Mouse (Mus musculus) kidney, postnatal 14 days (tissue): ENCODE results near the gene Cbl.
A peak's percentile ranks its signal among the peaks of the same experiment; 100 is the strongest.

Experiments
- DNase-seq: peaks from one replicate; pipeline ENCODE4 v3.0.0; 2022; ENCODE audit warnings: mixed read lengths

Gene Cbl

GRCm38 (mm10) chr9:44239447-44239846, 5.6 kb upstream of the Cbl start:
- peak; percentile 62 for DNase-seq

GRCm38 (mm10) chr9:44238501-44239190, 4.8 kb upstream of the Cbl start:
- DNase-seq: no peak

- DNase-seq: no peak
Measured at GRCm38 (mm10) chr9:44237128-44237527, 3.3 kb upstream of the Cbl start.

GRCm38 (mm10) chr9:44236601-44237000, 2.8 kb upstream of the Cbl start:
- no peak for DNase-seq

- DNase-seq: peak; percentile 66
Measured at GRCm38 (mm10) chr9:44234479-44235427, 904 bp upstream of the Cbl start.

- DNase-seq: no peak
Measured at GRCm38 (mm10) chr9:44233021-44233801, 638 bp downstream of the Cbl start.

GRCm38 (mm10) chr9:44231609-44232008, 2.2 kb downstream of the Cbl start:
- no peak for DNase-seq

GRCm38 (mm10) chr9:44225993-44226392, 7.9 kb downstream of the Cbl start:
- DNase-seq: no peak

- DNase-seq: no peak
Measured at GRCm38 (mm10) chr9:44213538-44213937, 20.3 kb downstream of the Cbl start.

GRCm38 (mm10) chr9:44212406-44212805, 21.4 kb downstream of the Cbl start:
- no peak for DNase-seq

- DNase-seq: no peak
Measured at GRCm38 (mm10) chr9:44209416-44209815, 24.4 kb downstream of the Cbl start.

- DNase-seq: no peak
Measured at GRCm38 (mm10) chr9:44207840-44208239, 26.0 kb downstream of the Cbl start.

GRCm38 (mm10) chr9:44200458-44200857, 33.4 kb downstream of the Cbl start:
- no peak for DNase-seq

GRCm38 (mm10) chr9:44199580-44199979, 34.3 kb downstream of the Cbl start:
- peak; percentile 26 for DNase-seq

- DNase-seq: no peak
Measured at GRCm38 (mm10) chr9:44199166-44199565, 34.7 kb downstream of the Cbl start.

- DNase-seq: no peak
Measured at GRCm38 (mm10) chr9:44196354-44196753, 37.5 kb downstream of the Cbl start.

GRCm38 (mm10) chr9:44194000-44194399, 39.8 kb downstream of the Cbl start:
- DNase-seq: no peak

GRCm38 (mm10) chr9:44192794-44193193, 41.1 kb downstream of the Cbl start:
- no peak for DNase-seq

- no peak for DNase-seq
Measured at GRCm38 (mm10) chr9:44192312-44192711, 41.5 kb downstream of the Cbl start.

- no peak for DNase-seq
Measured at GRCm38 (mm10) chr9:44191166-44191565, 42.7 kb downstream of the Cbl start.

GRCm38 (mm10) chr9:44188223-44188622, 45.6 kb downstream of the Cbl start:
- peak; percentile 7 for DNase-seq

- DNase-seq: peak; percentile 56
Measured at GRCm38 (mm10) chr9:44182260-44182659, 51.6 kb downstream of the Cbl start.

- DNase-seq: no peak
Measured at GRCm38 (mm10) chr9:44181537-44181936, 52.3 kb downstream of the Cbl start.
